In genomic region chr7:70929935-70930334, GRCm38 (mm10) we compare ENCODE assay signal across 11 mouse cellular contexts.
DNase-seq lines count a peak whose midpoint lies in the region; ATAC-seq lines count a peak whose summit lies in the region.
"Had no signal": no experiment of that assay in that cellular context is flagged by ENCODE, and none has a peak within 500 bp of the region (broad histone marks: within the 10 kb centered on the region; RNA-seq: fewer than 3 reads in every experiment).

No protein-coding gene starts in this region.

- WGBS in forebrain, embryonic 14.5 days = 12% methylated on average over 11 of the region's 11 CpGs
- WGBS in midbrain, embryonic 13.5 days = 15% methylated on average over 11 of the region's 11 CpGs
- WGBS in kidney, embryonic 15.5 days = 74% methylated on average over 11 of the region's 11 CpGs

- no peak overlapping the region for H3K27ac ChIP-seq in forebrain, embryonic 14.5 days (ENCODE audit: low read depth, low read length)
- H3K27ac ChIP-seq in midbrain, embryonic 13.5 days = no peak overlapping the region
- H3K27ac ChIP-seq in kidney, embryonic 15.5 days = no peak overlapping the region
- H3K27ac ChIP-seq: liver, embryonic 13.5 days had no signal

- H3K9ac ChIP-seq in forebrain, embryonic 14.5 days (ENCODE audit: low read length) = no peak overlapping the region
- no peak overlapping the region for H3K9ac ChIP-seq in midbrain, embryonic 13.5 days (replicated peaks)
- no peak overlapping the region for H3K9ac ChIP-seq in kidney, embryonic 15.5 days
- H3K9ac ChIP-seq: liver, embryonic 13.5 days had no signal

- peak overlapping the region; percentile 4; the same call in 1 of the 2 replicates for H3K4me3 ChIP-seq in forebrain, embryonic 14.5 days (ENCODE audit: low read depth, low read length)
- H3K4me3 ChIP-seq in midbrain, embryonic 13.5 days (replicated peaks) = peak overlapping the region; percentile 16
- H3K4me3 ChIP-seq in kidney, embryonic 15.5 days (replicated peaks) = no peak overlapping the region
- H3K4me3 ChIP-seq: liver, embryonic 13.5 days had no signal

- peak overlapping the region; percentile 31 for H3K4me2 ChIP-seq in forebrain, embryonic 14.5 days (ENCODE audit: low read length)
- H3K4me2 ChIP-seq in midbrain, embryonic 13.5 days (replicated peaks) = peak overlapping the region; percentile 46
- no peak overlapping the region for H3K4me2 ChIP-seq in kidney, embryonic 15.5 days
- H3K4me2 ChIP-seq: liver, embryonic 13.5 days had no signal

- ATAC-seq in forebrain, embryonic 14.5 days = peak; percentile 91
- peak; percentile 89 for ATAC-seq in midbrain, embryonic 13.5 days
- no peak for ATAC-seq in kidney, embryonic 15.5 days (replicated peaks; ENCODE audit: low FRiP score)

- no peaks in the 10 kb centered on the region for H3K9me3 ChIP-seq in forebrain, embryonic 14.5 days (replicated peaks; ENCODE audit: control insufficient read depth, low read length)
- 0 out of 2 replicates have a peak, but pooled peaks cover 8% of the 10 kb centered on the region for H3K9me3 ChIP-seq in midbrain, embryonic 13.5 days
- peaks cover 7% of the 10 kb centered on the region; the same call in 1 of the 2 replicates for H3K9me3 ChIP-seq in kidney, embryonic 15.5 days (replicated peaks)
- H3K9me3 ChIP-seq: liver, embryonic 13.5 days had no signal

- no peaks in the 10 kb centered on the region for H3K4me1 ChIP-seq in forebrain, embryonic 14.5 days (ENCODE audit: control insufficient read depth, insufficient read depth, low read length)
- peaks cover 7% of the 10 kb centered on the region; the same call in 1 of the 2 replicates for H3K4me1 ChIP-seq in midbrain, embryonic 13.5 days (replicated peaks)
- H3K4me1 ChIP-seq in kidney, embryonic 15.5 days = no peaks in the 10 kb centered on the region
- H3K4me1 ChIP-seq: liver, embryonic 13.5 days had no signal

- no peaks in the 10 kb centered on the region for H3K36me3 ChIP-seq in forebrain, embryonic 14.5 days (ENCODE audit: control insufficient read depth, insufficient read depth, low read length)
- H3K36me3 ChIP-seq in midbrain, embryonic 13.5 days = no peaks in the 10 kb centered on the region
- no peaks in the 10 kb centered on the region for H3K36me3 ChIP-seq in kidney, embryonic 15.5 days
- H3K36me3 ChIP-seq: G1E; liver, embryonic 13.5 days had no signal

- no peaks in the 10 kb centered on the region for H3K27me3 ChIP-seq in forebrain, embryonic 14.5 days (replicated peaks; ENCODE audit: control insufficient read depth, insufficient read depth, low read length)
- no peaks in the 10 kb centered on the region for H3K27me3 ChIP-seq in midbrain, embryonic 13.5 days
- no peaks in the 10 kb centered on the region for H3K27me3 ChIP-seq in kidney, embryonic 15.5 days
- H3K27me3 ChIP-seq: liver, embryonic 13.5 days had no signal

- DNase-seq in Muller cell, postnatal 12 days (ENCODE audit: inconsistent ontology term) = peak; percentile 53
- DNase-seq in brain, adult 2 months (ENCODE audit: low read depth, low spot score) = peak; percentile 7
- peak; percentile 70 for DNase-seq in forebrain, embryonic 14.5 days (ENCODE audit: low spot score)
- no peak for DNase-seq in spleen, postnatal 14 days (ENCODE audit: low spot score in 2 of 2)
- DNase-seq in cerebellum, adult 18-20 months = no peak
- DNase-seq: adrenal gland, postnatal 36 days; liver, embryonic 13.5 days; spleen, adult 18-20 months had no signal

Comparison
In these comparisons a context has a peak if more than half of its experiments do, and no peak if none do; other contexts are left out.
1. DNase-seq: peak in Muller cell, postnatal 12 days (single experiment), brain, adult 2 months (single experiment) and forebrain, embryonic 14.5 days (single experiment); none in spleen, postnatal 14 days (0 of 2) and cerebellum, adult 18-20 months (0 of 2).